Mouse (Mus musculus) heart, adult 8-10 months (tissue): ENCODE data around the gene Clpp. TPM values are rescaled to one million over a fixed set of nuclear protein-coding genes. Genes with fewer than 3 reads are reported as not detected.

Experiments used
- DNase-seq: peaks from one replicate; pipeline ENCODE4 v3.0.0; 2022; ENCODE audit warnings: low spot score
- total RNA-seq, 4 experiments: library from RNA; stranded (reverse); gene quantifications; 2 replicates each; pipeline ENCODE4 v1.2.4; 2022

Clpp gene
- total RNA-seq, 4 experiments from 2014 or later: 77.9 to 82.7 (median 80.2) TPM

DNA sequence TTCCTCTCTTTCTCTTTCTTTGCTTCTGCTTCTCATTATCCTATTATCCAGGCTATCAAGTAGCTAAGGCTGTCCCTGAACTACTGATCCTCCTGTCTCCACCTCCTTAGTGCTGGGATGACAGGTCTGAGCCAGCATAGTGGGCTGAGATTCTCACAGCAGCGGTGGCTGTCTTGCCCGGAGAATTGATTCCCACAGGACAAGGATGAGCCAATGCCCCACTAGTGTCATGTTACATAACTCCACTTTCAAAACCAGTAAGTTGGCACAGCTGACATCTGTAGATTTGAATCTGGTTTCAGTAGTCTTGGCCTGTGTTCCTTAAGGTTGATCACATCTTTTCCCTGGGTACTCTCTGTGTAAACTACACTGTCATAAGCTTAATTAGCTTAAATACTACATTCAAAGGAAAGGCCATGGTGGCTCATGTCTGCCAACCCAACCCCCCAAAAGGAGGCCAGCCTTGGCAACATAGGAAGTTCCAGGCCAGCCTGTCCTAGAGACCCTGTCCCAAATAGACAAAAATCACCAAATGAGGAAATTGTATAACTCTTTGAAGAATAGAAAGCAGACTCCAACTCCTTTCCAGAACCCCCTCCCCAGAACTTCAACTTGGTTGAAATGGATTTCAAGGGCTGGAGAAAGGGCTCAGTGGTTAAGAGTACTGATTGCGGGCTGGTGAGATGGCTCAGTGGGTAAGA lies 3.9 kb upstream of the Clpp start:
- DNase-seq: no peak

DNA sequence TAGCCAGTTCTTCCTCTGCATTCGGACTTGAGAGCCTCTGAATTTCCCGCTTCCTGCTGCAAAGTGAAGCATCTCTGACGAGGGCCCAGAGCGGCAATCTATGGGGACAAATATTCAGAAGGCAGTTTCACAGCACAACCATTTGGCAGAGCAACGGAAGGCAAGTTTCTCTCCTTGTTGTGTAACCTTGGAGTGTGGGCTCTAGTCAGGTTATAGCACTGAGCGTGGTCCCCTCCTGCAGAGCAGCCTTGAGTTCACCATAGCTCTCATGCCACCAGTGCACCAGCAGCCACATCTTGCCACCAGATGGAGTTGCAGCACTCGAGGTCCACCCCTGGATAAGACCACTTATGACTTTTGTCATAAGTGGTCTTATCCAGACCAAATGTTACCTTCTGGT lies 1.7 kb upstream of the Clpp start:
- no peak for DNase-seq

- DNase-seq: no peak
These were observed 1.1 kb upstream of the Clpp start for GRCm38 (mm10) chr17:56988921-56989430.

DNA sequence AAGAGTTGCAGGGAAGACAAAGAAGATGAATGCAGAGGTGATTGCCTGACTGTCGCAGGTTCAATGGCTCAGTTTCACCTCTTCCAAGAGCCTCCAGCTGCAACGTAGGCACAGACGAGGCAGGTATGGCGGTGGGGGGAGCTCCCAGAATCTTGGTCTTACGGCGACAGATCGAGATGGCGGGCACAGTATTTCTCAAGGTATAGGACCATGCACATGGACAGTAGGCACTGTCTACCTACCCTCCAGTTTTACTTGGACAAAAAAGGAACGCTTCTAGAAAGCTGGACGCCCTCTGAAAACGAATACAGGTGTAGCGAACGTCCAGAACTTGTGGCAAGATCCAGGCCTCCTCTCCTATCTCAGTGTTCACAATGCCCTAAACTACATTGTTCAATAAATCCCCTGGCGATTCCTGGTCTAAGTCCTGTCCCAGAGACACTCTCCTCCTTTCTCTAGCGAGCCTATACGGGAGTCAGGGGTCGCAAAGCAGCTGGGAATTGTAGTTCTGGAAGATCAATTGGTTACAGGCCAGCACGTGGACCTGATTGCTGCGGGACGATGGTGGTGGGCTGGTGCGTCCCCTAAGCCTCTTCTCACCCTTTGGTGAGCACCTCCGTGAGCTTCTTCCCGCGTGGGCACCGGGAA lies 514 bp upstream of the Clpp start:
- no peak for DNase-seq

GRCm38 (mm10) chr17:56990966-56991365 lies 861 bp downstream of the Clpp start:
- DNase-seq: no peak

DNA sequence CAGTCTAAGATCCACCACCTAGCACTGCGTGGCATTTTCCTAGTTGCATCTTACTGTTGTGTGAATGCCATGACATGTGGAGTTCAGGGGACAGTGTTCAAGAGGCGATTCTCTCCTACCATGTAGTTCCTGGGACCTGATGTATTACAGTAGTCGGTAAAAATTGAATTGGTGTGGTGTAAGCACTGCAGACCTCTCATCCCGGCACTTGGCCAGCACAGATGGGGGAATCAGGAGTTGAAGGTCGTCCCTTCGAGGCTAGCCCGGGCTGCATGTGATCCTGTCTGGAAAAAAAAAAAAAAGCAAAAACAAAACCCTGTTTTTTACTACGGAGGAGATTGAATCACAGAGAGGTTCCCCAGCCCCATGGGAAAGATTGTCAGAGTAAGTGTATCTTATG lies 4.9 kb downstream of the Clpp start:
- no peak for DNase-seq

DNA sequence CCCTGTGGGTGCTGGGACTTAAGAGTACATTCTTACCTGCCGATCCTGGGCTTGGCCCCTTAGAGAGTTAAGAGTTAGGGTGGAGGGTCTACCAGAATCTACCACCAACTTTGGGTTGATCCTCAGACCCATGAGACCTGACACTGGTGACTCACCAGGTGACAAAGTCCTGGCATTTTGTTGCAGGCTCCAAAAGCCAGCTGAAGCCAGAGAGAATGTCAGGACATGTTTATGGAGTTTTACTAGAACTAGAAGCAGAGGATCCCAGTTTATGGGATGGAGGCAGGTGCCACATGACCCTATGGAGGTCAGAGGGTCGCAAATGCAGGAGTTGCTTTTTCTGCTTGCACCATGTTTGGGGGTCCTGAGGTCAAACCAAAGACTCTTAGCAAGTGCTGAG lies 6.4 kb downstream of the Clpp start:
- no peak for DNase-seq

- peak; percentile 98 for DNase-seq
These were observed 7.0 kb downstream of the Clpp start, which contains the start of gene Alkbh7 for GRCm38 (mm10) chr17:56997029-56997667. TSS of gene Alkbh7 (plus strand) at chr17:56997339.

DNA sequence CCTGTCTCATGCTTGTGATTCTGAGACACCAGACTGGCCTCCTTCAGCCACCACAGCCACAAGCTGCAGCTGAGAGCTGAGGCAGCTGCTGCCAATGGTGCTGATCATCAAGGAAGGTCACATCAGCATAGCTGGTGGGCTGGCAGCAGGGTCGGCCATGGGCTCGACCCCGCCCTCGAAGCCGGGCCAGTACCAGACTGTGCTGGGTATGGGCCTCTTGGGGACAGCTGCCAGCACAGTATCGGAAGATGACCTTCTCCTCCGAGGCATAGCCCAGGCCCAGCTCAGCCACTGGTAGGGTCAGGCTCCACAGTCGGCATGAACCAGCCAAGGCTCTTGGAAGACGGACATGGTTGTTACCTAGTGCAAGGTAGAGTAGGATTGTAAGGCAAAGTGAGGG lies 9.3 kb downstream of the Clpp start:
- DNase-seq: no peak

- no peak for DNase-seq
These were observed 10.0 kb downstream of the Clpp start, which contains the start of gene Pspn for GRCm38 (mm10) chr17:56999968-57000609. TSS of gene Pspn (minus strand) at chr17:57000018.

GRCm38 (mm10) chr17:57001228-57001627 lies 11.1 kb downstream of the Clpp start:
- DNase-seq: no peak

DNA sequence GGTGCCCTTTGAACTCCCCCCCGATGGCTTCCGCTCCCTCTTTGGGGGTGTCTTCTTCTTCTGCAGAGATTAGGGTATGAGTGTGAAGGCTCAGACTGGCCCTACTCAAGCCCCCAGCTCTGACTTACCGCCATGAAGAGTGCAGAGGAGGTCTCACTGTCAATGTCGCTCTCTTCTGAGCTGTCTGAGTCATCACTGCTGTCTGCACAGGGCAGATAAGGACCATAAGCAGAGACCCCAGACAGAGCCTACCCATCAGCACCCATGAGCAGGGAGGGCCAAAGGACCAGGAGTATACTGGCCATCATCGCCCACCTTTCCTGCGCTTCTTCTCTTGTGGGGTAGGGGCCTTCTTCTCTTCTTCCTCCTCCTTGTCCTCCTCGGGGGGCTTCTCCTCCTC lies 13.9 kb downstream of the Clpp start:
- no peak for DNase-seq

DNA sequence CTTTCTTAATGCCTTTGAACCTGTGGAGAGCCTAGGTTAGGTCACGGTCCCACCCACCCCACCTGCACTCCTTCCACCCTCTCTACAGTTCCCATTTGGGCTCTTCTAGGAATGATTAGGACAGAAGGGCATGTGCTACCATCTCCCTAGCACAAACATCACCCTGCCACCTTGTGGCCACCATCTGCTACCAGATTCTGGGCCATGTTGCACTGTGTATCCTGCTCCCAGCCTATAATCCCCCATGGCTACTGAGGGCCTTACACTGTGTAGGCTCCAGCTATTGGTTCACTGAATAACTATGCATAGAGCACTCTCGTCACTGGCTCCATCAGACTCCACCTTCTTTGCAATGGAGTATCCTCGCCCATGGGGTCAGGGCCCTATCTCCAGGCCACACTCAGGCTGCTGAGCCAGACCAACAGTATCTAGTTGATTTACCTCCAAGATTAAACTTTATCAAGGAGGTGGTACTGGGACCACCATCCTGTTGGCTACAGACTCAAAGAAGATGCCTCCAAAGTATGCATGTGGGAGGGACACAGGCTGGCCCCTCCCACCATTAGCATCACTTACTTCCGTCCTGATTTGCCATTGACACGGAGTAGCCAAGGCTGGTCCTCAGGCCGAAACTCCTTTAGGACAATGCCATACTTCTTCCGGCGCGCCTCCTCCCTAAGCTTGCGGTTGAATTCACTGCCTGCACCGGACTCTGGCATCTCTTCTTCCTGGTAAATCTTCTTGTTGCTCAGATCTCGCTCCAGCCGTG lies 17.2 kb downstream of the Clpp start:
- no peak for DNase-seq

- DNase-seq: no peak
These were observed 20.8 kb downstream of the Clpp start for GRCm38 (mm10) chr17:57010911-57011235.

DNA sequence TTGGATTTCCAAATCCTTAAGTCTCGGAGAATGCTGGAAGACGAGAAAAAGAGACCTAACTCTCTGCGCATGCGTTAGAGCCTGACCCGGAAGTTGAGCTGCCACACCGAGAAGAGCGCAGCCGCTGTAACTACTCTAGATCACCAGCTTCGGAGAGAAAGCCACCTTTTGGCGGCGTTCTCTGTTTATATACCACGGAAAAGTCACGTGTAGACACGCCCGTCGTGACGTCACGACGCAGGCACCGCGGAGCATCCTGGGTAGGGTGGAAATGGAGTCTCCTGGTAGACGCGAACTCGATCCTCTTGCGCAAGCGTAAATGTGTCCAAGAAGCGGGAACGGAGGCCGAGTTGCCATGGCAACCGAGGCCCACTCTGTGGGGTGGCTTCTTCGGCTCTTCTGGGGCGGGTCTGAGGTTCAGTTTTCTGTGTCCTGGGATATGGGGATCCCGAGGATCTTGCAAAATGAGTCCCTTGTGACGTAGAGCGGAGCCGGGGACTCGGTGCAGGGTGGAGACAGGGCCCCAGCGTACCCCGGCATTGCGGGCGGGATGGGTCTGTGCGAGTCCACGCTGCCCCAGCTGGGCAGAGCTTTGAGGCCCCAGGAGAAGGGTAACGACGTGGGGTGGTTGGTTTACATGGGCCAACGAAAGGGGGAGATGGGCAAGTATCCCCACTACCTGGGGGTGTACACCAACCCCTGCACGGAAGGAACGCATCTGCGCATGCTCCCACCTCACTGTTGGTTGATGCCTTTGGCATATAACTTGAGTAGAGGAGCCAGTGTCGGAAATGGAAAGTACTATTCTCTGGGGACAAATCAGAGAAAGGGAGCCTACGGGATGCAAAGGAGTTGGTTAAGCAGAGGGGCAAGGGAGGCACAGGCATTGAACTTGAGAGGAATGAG lies 21.4 kb downstream of the Clpp start, which contains the start of the genes Gtf2f1 and Gm17949:
Gtf2f1 (minus strand) TSS at position 53 of the 906 bp plus-strand sequence.
Gm17949 (plus strand) TSS at position 234 of the 906 bp plus-strand sequence.
- peak; percentile 93 for DNase-seq

- DNase-seq: no peak
These were observed 22.2 kb downstream of the Clpp start for GRCm38 (mm10) chr17:57012245-57012795.

GRCm38 (mm10) chr17:57019693-57020092 lies 29.6 kb downstream of the Clpp start:
- no peak for DNase-seq

GRCm38 (mm10) chr17:57020960-57021359 lies 30.9 kb downstream of the Clpp start:
- DNase-seq: no peak

DNA sequence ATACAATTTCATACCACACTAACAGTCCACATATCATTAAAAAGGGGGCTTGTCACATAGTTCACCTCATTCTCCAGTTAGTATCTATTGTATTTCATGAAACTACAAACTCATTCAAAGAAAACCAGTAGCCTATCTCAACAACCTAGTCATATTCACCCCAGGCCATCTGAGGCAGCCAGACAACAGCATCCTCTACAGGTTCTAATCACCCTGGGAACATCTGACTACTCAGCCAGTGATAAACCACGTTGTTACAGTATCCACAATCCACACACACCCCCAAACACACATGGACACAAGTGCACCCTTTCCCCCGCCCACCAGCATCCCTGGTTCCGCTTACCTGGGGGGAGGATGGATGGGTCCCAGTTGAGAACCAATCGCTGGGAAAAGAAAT lies 37.4 kb downstream of the Clpp start:
- no peak for DNase-seq

DNA sequence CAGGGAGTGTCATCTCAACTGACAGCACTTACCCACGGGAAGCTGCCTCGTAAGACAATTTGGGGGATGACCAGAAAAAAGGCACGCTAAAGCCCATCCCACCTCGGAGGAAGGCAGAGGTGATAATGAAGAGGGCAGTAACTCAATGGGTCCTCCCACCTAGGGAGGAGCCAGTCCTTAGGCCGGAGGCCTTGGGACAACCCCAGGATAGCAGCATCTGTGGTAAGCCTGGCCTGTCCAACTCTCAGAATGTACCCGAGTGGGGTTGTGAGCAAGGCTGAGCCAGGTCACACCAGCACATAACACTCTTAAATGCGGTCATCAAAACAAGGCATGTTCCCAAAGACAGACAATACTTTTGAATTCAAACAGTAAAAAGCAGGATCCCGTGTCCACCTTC lies 39.6 kb downstream of the Clpp start:
- DNase-seq: no peak
